Mouse (Mus musculus) kidney, embryonic 15.5 days (tissue): ENCODE measurements around the gene Arhgap24. TPM values are rescaled to one million over a fixed set of nuclear protein-coding genes. Genes with fewer than 3 reads are reported as not detected.

Experiments
- ATAC-seq: fragments of 200-750 bp; cut with Nextera tagmentation; replicated peaks from 2 replicates; pipeline ENCODE4 v1.8.0; 2017; ENCODE audit warnings: moderate TSS enrichment; ENCODE audit not compliant: low FRiP score
- H3K27ac ChIP-seq: fragments of 300-500 bp; sonication (generic); 2 replicates; pipeline ENCODE4 v1.5.1; 2015; ENCODE audit warnings: mild to moderate bottlenecking, inconsistent platforms
- H3K27me3 ChIP-seq: fragments of 300-500 bp; sonication (generic); 2 replicates; pipeline ENCODE4 v1.6.1; 2015; ENCODE audit warnings: inconsistent platforms
- H3K36me3 ChIP-seq: fragments of 300-500 bp; sonication (generic); 2 replicates; pipeline ENCODE4 v1.6.1; 2015; ENCODE audit warnings: inconsistent platforms
- H3K4me1 ChIP-seq: fragments of 300-500 bp; sonication (generic); 2 replicates; pipeline ENCODE4 v1.6.1; 2015; ENCODE audit warnings: inconsistent platforms
- H3K4me2 ChIP-seq: fragments of 300-500 bp; sonication (generic); 2 replicates; pipeline ENCODE4 v1.6.1; 2015; ENCODE audit warnings: moderate library complexity, mild to moderate bottlenecking, inconsistent platforms
- H3K4me3 ChIP-seq: fragments of 300-500 bp; sonication (generic); replicated peaks from 2 replicates; pipeline ENCODE4 v1.5.1; 2015; ENCODE audit warnings: mild to moderate bottlenecking, inconsistent platforms
- H3K9ac ChIP-seq: fragments of 300-500 bp; sonication (generic); 2 replicates; pipeline ENCODE4 v1.6.1; 2015; ENCODE audit warnings: mild to moderate bottlenecking, inconsistent platforms
- H3K9me3 ChIP-seq: fragments of 300-500 bp; sonication (generic); replicated peaks from 2 replicates; pipeline ENCODE4 v1.6.1; 2016; ENCODE audit warnings: inconsistent platforms
- WGBS: fragments of 180-500 bp; shearing (Covaris S2); methylation state at CpG from one replicate; pipeline ENCODE4 v1.1.7; 2015; ENCODE audit warnings: mixed read lengths; 5-methylcytosine and 5-hydroxymethylcytosine counted together
- polyA plus RNA-seq: library from polyadenylated mRNA; unstranded; fragments of >200 nt; fragmentation: Nextera tagmentation; extraction: Ambion mirVana; gene quantifications from 2 replicates; pipeline ENCODE4 v1.2.1, GENCODE M21; 2015

Gene Arhgap24
- polyA plus RNA-seq, 1 experiment from 2014 or later = 71.3 TPM

DNA sequence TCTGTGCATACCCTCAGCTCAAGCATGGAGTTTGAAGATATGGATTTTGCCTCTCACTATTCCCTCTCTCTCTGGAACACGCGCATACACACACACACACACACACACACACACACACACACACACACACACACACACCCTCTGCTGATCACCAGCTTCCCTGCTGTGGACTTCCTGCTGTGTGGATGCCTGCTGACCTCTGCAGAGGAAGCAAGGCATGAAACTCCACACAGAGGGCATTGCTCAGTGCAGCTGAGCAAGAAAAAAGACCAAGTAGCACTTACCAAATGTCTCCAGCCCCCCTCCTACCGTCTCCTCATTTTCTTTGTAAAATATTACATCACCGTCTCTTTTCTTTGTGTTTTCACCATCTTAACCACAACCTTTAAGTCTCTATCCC lies 310.1 kb downstream of the Arhgap24 start:
- WGBS = 34% methylated on average over 4 of the region's 4 CpGs
- Histone ChIP-seq H3K4me1 (peaks cover 22% of the 10 kb centered on the region), H3K4me3 (no peak overlapping the region), H3K9me3 (no peaks in the 10 kb centered on the region), H3K36me3 (no peaks in the 10 kb centered on the region), H3K27ac (no peak overlapping the region), H3K4me2 (no peak overlapping the region), H3K9ac (no peak overlapping the region), H3K27me3 (no peaks in the 10 kb centered on the region)
- no peak for ATAC-seq

DNA sequence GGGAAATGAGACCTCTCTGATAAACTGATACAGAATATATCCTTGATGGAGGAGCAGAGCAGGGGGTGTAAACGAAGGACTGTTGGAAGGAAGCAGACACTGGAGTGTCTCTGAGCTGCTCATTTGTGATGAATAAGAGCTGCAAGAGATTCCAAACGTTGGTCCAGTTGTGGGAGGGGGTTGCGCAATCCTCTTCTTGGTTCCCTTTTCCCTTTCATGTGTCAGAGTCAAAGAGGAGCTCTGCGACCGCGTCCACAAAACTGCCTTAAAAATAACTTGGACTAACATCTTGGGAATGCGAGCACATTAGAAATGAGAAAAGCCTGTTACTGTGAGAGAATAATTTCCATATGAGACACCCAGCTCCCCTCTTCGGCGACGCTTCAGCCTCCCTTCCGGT lies 312.3 kb downstream of the Arhgap24 start:
- 82% methylated on average over 11 of the region's 11 CpGs for WGBS
- Histone ChIP-seq H3K27ac (no peak overlapping the region), H3K9me3 (no peaks in the 10 kb centered on the region), H3K4me3 (no peak overlapping the region), H3K9ac (no peak overlapping the region), H3K27me3 (no peaks in the 10 kb centered on the region), H3K36me3 (no peaks in the 10 kb centered on the region), H3K4me1 (peaks cover 22% of the 10 kb centered on the region), H3K4me2 (no peak overlapping the region)
- no peak for ATAC-seq

DNA sequence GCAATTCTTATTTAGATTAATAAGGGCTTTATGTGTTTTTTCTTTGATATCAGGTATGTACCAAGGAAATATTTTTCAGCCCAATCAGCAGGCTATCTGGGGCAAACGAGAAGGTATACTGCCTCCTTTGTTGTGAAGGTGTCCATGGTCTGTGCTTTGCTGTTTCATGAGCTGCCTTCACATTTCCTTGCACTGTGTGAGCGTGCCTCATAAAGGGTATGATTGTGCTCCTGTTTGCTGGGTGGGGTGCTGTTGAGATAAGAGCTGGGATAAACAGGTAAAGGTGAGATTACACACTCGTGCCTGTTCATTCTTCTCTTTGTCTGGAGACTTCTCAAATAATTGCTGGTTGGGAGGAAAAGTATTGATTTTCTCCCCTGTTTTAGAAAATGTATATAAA lies 320.3 kb downstream of the Arhgap24 start:
- 80% methylated on average over 3 of the region's 3 CpGs for WGBS
- no peak for ATAC-seq

DNA sequence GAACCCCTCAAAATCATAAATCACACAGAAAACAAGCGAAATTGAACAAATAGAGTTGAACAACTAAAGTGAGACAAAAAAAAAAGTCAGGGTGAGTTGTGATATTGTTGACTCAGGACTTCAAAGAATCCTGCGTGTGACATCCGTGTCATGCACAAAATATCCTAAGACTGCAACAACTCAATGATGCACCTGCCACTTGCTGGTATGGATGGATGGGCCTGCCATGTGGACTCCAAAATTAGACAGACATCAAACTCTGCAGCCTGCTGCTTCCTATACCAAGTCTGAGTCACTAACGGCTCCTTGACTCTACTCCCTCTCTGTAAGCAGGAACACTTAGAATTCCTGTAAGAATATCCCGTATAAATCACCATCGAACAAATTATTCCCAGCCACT lies 321.6 kb downstream of the Arhgap24 start:
- WGBS = 61% methylated on average over 6 of the region's 6 CpGs
- no peak overlapping the region for H3K4me2 ChIP-seq
- H3K27me3 ChIP-seq = no peaks in the 10 kb centered on the region
- ATAC-seq = no peak
- H3K36me3 ChIP-seq = no peaks in the 10 kb centered on the region
- peak overlapping the region; percentile 2; the same call in 1 of the 2 replicates for H3K27ac ChIP-seq
- no peak overlapping the region for H3K4me3 ChIP-seq
- H3K9me3 ChIP-seq = no peaks in the 10 kb centered on the region
- no peak overlapping the region for H3K9ac ChIP-seq
- peaks cover 8% of the 10 kb centered on the region for H3K4me1 ChIP-seq

More for the DNA sequence above, 320.3 kb downstream of the Arhgap24 start:
- Histone ChIP-seq H3K9me3 (no peaks in the 10 kb centered on the region), H3K36me3 (no peaks in the 10 kb centered on the region), H3K9ac (no peak overlapping the region), H3K4me3 (no peak overlapping the region), H3K4me1 (peaks cover 8% of the 10 kb centered on the region), H3K4me2 (no peak overlapping the region), H3K27me3 (no peaks in the 10 kb centered on the region), H3K27ac (no peak overlapping the region)

DNA sequence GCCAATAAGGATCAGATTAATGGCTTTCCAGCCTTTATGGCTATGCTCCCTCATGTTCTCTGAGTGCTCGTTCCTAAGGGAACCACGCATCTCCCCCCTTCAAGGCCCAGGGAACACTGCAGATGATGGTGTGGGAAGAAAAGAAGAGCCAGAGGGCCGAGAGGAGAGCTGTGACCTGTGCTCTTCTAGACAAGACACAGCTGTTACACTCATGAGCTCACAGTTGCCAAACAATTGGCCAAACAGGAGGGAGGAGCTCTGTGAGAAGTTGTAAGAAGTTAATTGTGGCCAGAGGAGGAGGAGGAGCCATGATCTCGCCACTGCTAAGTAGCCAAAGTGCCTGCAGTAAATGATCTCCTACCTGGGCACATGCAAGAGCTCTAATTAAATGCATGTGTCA lies 322.5 kb downstream of the Arhgap24 start:
- H3K4me3 ChIP-seq = no peak overlapping the region
- peak; percentile 92 for ATAC-seq
- no peak overlapping the region for H3K4me2 ChIP-seq
- H3K9me3 ChIP-seq = no peaks in the 10 kb centered on the region
- H3K36me3 ChIP-seq = no peaks in the 10 kb centered on the region
- WGBS = 20% methylated on average over 4 of the region's 4 CpGs
- 0 out of 2 replicates have a peak overlapping the region, but pooled peaks have one; percentile 2 for H3K27ac ChIP-seq
- no peaks in the 10 kb centered on the region for H3K27me3 ChIP-seq
- H3K9ac ChIP-seq = no peak overlapping the region
- peaks cover 8% of the 10 kb centered on the region for H3K4me1 ChIP-seq

DNA sequence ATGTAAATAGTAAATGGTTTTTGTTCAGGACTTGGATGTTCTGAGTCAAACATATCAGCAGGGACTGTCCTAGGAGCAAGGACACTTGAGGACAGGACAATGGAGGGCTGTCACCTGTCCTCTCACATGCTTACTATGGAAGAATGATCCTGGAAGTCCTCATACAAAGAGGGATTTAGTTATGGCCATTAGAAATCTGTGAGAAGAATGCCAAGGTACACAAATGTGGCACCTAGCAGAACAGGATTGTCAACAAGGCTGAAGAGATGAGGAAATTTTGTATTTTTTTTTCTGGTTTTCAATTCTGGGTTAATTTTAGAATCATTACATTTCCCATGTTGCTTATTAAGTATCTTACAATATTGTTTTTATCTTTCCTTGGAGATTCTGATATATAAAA lies 326.3 kb downstream of the Arhgap24 start:
- Histone ChIP-seq H3K9ac (no peak overlapping the region), H3K27me3 (no peaks in the 10 kb centered on the region), H3K9me3 (no peaks in the 10 kb centered on the region), H3K36me3 (no peaks in the 10 kb centered on the region), H3K4me1 (peaks cover 11% of the 10 kb centered on the region), H3K4me3 (no peak overlapping the region), H3K27ac (no peak overlapping the region), H3K4me2 (no peak overlapping the region)
- ATAC-seq = no peak

DNA sequence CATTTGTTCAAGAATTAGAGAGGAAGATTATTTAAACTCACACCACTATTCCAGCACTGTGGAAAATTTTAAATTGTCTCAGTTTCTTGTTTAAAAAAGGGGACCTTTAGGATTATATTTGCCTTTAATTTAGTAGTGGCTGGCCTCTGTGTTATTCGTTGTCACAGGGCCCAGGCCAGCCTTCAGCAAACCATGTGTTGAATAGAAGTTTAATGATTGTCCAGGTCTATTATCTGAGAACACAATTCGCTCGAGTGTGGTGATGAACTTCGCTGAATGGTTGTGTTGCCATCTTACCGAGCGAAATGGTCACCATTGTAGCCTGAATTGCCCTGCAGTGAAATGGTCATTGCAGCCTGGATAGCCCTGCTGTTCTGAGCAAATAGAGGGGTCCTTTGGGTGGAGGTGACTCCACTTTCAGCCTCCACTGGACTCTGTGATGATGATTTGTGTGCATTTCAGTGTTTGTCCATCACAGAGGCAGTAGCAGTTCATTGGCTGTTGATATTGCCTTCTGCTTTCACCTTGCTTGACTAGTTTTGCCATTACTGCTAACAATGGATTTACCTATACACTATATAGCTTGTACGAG lies 329.3 kb downstream of the Arhgap24 start:
- ATAC-seq = no peak
- Histone ChIP-seq H3K4me3 (no peak overlapping the region), H3K9ac (no peak overlapping the region), H3K9me3 (no peaks in the 10 kb centered on the region), H3K4me1 (peaks cover 13% of the 10 kb centered on the region; the same call in 1 of the 2 replicates), H3K27ac (peak overlapping the region; percentile 68), H3K36me3 (no peaks in the 10 kb centered on the region), H3K4me2 (no peak overlapping the region), H3K27me3 (no peaks in the 10 kb centered on the region)
- 47% methylated on average over 7 of the region's 7 CpGs for WGBS

DNA sequence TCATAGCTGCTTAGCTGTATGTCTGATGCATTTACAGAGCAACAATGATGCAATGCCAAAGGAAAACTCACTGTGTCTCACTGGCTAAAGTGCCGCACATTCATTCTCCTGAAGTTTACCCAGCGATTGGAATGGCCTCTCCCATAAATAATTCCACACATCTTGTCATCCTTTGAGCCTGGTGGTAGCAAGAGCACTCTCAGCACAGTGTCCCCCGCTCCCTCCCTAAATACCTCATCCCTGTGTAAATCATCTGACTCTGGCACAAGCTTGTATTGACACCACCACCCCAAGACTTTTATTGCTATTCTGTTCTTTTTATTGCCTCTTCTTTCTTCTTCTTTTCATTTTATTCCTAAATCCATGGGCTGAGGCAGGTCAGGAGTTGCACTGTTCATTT lies 332.1 kb downstream of the Arhgap24 start:
- no peak for ATAC-seq
- no peaks in the 10 kb centered on the region for H3K36me3 ChIP-seq
- H3K4me2 ChIP-seq = no peak overlapping the region
- H3K4me1 ChIP-seq = peaks cover 20% of the 10 kb centered on the region
- no peak overlapping the region for H3K27ac ChIP-seq
- 34% methylated on average over 3 of the region's 3 CpGs for WGBS
- no peaks in the 10 kb centered on the region for H3K27me3 ChIP-seq
- no peaks in the 10 kb centered on the region for H3K9me3 ChIP-seq
- H3K9ac ChIP-seq = no peak overlapping the region
- H3K4me3 ChIP-seq = no peak overlapping the region

DNA sequence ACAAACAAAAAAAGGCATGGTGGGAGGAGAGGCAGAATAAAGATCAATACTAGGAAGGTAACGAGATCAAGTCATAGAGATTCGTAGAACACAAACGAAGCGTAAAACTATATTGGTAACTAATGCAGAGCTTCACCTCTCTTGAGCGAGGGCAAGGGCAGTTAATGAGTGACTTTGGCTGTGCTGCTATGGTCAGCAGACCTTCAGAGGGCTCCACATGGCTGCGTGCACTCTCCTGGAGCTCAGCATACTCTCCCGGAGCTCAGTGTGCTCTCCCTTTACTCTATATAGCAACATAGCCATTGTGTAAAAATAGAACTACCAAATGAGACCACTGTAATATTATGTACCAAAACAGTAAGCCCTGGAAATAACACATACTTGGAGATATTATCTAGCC lies 336.4 kb downstream of the Arhgap24 start:
- Histone ChIP-seq H3K4me1 (peaks cover 21% of the 10 kb centered on the region), H3K27me3 (no peaks in the 10 kb centered on the region), H3K4me2 (no peak overlapping the region), H3K9me3 (no peaks in the 10 kb centered on the region), H3K9ac (no peak overlapping the region), H3K27ac (peak overlapping the region; percentile 84), H3K4me3 (no peak overlapping the region), H3K36me3 (no peaks in the 10 kb centered on the region)
- ATAC-seq = peak; percentile 96
- 67% methylated on average over 7 of the region's 7 CpGs for WGBS

DNA sequence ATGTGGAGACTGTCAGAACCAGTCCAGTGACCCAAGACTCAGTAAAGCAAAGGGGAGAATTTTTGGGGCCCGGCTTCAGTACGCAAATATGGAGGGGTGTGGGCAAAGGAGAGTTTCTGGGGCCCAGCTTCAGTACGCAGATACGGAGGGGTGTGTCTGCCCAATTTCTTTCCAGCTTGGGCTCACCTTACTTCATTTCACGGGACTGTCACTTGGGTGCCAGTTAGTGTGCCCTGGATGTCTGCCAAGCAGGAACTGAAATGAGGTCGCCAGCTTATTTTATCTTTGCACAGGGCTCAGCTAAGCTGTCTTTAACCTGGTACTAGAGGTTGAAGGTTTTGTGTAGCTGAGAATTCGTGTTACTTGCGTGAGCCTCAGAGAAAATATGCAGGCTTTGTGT lies 344.3 kb downstream of the Arhgap24 start:
- H3K4me1 ChIP-seq = peaks cover 19% of the 10 kb centered on the region; the same call in 1 of the 2 replicates
- ATAC-seq = no peak
- H3K9ac ChIP-seq = no peak overlapping the region
- H3K36me3 ChIP-seq = no peaks in the 10 kb centered on the region
- no peaks in the 10 kb centered on the region for H3K9me3 ChIP-seq
- H3K4me2 ChIP-seq = no peak overlapping the region
- H3K27me3 ChIP-seq = no peaks in the 10 kb centered on the region
- peak overlapping the region; percentile 65 for H3K27ac ChIP-seq
- WGBS = 75% methylated on average over 8 of the region's 8 CpGs
- H3K4me3 ChIP-seq = no peak overlapping the region

DNA sequence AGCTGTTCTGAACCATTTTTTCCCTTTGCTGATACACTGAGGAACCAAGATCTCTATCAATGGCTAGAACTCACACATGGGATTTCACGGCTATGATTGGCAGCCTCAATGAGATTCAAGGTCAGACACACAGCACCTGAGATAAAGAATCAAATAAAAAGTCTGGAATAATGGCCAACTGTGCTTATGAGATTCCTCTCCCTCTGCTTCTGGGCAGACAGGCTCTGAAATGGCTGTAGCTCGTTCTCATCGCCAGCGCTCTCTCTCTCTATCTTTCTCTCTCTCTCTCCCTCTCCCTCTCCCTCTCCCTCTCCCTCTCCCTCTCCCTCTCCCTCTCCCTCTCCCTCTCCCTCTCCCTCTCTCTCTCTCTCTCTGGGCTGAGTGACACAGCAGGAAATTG lies 357.9 kb downstream of the Arhgap24 start:
- H3K4me1 ChIP-seq = peaks cover 11% of the 10 kb centered on the region
- H3K27ac ChIP-seq = no peak overlapping the region
- ATAC-seq = no peak
- no peaks in the 10 kb centered on the region for H3K9me3 ChIP-seq
- no peaks in the 10 kb centered on the region for H3K27me3 ChIP-seq
- no peaks in the 10 kb centered on the region for H3K36me3 ChIP-seq
- no peak overlapping the region for H3K9ac ChIP-seq
- no peak overlapping the region for H3K4me3 ChIP-seq
- 65% methylated on average over 4 of the region's 4 CpGs for WGBS
- H3K4me2 ChIP-seq = no peak overlapping the region

DNA sequence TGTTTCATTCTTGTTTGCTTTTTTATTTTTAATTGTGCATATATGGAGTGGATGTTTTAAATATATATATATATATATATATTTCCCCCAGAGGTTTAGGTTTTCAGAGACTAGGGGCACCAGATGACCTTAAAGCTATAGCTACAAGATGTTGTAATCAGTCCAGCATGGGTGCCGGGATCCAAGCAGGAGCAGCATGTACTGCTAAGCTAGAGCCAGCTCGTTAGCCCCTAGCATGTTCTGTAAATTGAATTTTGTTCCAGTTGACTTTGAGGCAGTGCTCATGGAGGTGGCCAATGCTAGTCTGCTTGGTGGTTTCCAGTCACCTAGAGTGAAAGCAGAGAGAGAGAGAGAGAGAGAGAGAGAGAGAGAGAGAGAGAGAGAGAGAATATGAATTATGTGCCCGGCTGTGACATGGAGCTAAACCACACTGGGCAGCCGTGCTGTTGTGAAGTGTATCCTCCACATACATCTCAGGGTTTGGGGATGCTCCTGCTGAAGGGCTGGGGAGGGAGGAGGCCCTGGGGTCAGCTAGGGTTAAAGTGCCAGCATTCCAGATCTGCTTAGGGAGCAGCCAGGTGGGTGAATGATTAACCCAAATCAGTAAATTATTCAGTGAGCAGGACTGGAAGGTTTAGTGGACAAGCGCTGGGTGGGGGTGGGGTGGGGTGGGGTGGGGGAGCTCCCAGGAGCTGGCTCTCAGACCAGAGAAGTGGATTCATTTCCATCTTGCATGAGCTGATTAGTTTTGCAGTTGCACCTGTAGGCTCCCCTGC lies 362.9 kb downstream of the Arhgap24 start:
- 35% methylated on average over 5 of the region's 5 CpGs for WGBS
- H3K4me2 ChIP-seq = peak overlapping the region; percentile 76; the same call in 1 of the 2 replicates
- ATAC-seq = peak; percentile 75

More for the DNA sequence above, 362.9 kb downstream of the Arhgap24 start:
- peak overlapping the region; percentile 95 for H3K27ac ChIP-seq
- no peak overlapping the region for H3K4me3 ChIP-seq
- peaks cover 35% of the 10 kb centered on the region for H3K4me1 ChIP-seq
- no peaks in the 10 kb centered on the region for H3K27me3 ChIP-seq
- H3K9me3 ChIP-seq = no peaks in the 10 kb centered on the region
- no peak overlapping the region for H3K9ac ChIP-seq
- H3K36me3 ChIP-seq = no peaks in the 10 kb centered on the region
